Mouse (Mus musculus) brown adipose tissue, adult 24 weeks (tissue): ENCODE results near the gene Dhx36. TPM values are rescaled to one million over a fixed set of nuclear protein-coding genes. Genes with fewer than 3 reads are reported as not detected.

Experiments
- H3K27ac ChIP-seq: fragments of 200-500 bp; replicated peaks from 2 replicates; pipeline ENCODE4 v1.5.1; 2012; ENCODE audit warnings: low read depth, mild to moderate bottlenecking, low read length
- H3K4me1 ChIP-seq: fragments of 200-500 bp; 2 replicates; pipeline ENCODE4 v1.6.1; 2012; ENCODE audit warnings: low read length, mixed read lengths; ENCODE audit not compliant: control insufficient read depth, insufficient read depth, insufficient read length
- H3K4me3 ChIP-seq: fragments of 200-500 bp; 2 replicates; pipeline ENCODE4 v1.5.1; 2012; ENCODE audit warnings: low read depth, mild to moderate bottlenecking, low read length, moderate library complexity; ENCODE audit not compliant: insufficient read depth
- polyA plus RNA-seq: library from polyadenylated mRNA; stranded (reverse); fragments of >200 nt; gene quantifications from 2 replicates; pipeline ENCODE4 v1.2.4, GENCODE M21; 2012; ENCODE audit not compliant: missing spikeins, insufficient read depth, insufficient read length

Gene Dhx36
- polyA plus RNA-seq, 1 experiment: 15.2 TPM

GRCm38 (mm10) chr3:62449871-62450496 lies 56.8 kb downstream of the Dhx36 start:
- no peak overlapping the region for H3K4me3 ChIP-seq
- no peaks in the 10 kb centered on the region; the same call in 1 of the 2 replicates for H3K4me1 ChIP-seq

GRCm38 (mm10) chr3:62447151-62447550 lies 59.7 kb downstream of the Dhx36 start:
- Histone ChIP-seq H3K4me1 (peaks cover 2% of the 10 kb centered on the region; the same call in 1 of the 2 replicates), H3K4me3 (no peak overlapping the region), H3K27ac (no peak overlapping the region)

More at GRCm38 (mm10) chr3:62449871-62450496, 56.8 kb downstream of the Dhx36 start:
- H3K27ac ChIP-seq: no peak overlapping the region

GRCm38 (mm10) chr3:62446271-62446670 lies 60.5 kb downstream of the Dhx36 start:
- Histone ChIP-seq H3K4me1 (peaks cover 2% of the 10 kb centered on the region; the same call in 1 of the 2 replicates), H3K4me3 (no peak overlapping the region), H3K27ac (no peak overlapping the region)

GRCm38 (mm10) chr3:62443582-62444194 lies 63.1 kb downstream of the Dhx36 start:
- H3K27ac ChIP-seq: no peak overlapping the region; the same call in 1 of the 2 replicates
- H3K4me3 ChIP-seq: no peak overlapping the region
- H3K4me1 ChIP-seq: peaks cover 2% of the 10 kb centered on the region; the same call in 1 of the 2 replicates

- Histone ChIP-seq H3K4me1 (0 out of 2 replicates have a peak, but pooled peaks cover 2% of the 10 kb centered on the region), H3K4me3 (no peak overlapping the region), H3K27ac (no peak overlapping the region)
These were observed 66.3 kb downstream of the Dhx36 start for GRCm38 (mm10) chr3:62440431-62440969.

GRCm38 (mm10) chr3:62435923-62436322 lies 70.9 kb downstream of the Dhx36 start:
- H3K27ac ChIP-seq: no peak overlapping the region
- H3K4me1 ChIP-seq: no peaks in the 10 kb centered on the region
- H3K4me3 ChIP-seq: no peak overlapping the region

GRCm38 (mm10) chr3:62433675-62434074 lies 73.1 kb downstream of the Dhx36 start:
- no peak overlapping the region for H3K4me3 ChIP-seq
- H3K4me1 ChIP-seq: no peaks in the 10 kb centered on the region
- H3K27ac ChIP-seq: no peak overlapping the region

GRCm38 (mm10) chr3:62418387-62419138 lies 88.2 kb downstream of the Dhx36 start:
- no peak overlapping the region for H3K4me3 ChIP-seq
- no peak overlapping the region for H3K27ac ChIP-seq
- no peaks in the 10 kb centered on the region for H3K4me1 ChIP-seq

Other genes starting within 250 kb of the Dhx36 start
- gene Arhgef26, start 168.7 kb downstream of the Dhx36 start, polyA plus RNA-seq: 0.83 and 1.8 TPM in 2 replicates
- not detected in 2 replicates for gene Gpr149, start 98.1 kb upstream of the Dhx36 start, polyA plus RNA-seq